Mouse (Mus musculus) hindbrain, embryonic 11.5 days (tissue): Measurements from ENCODE around the gene Nucks1. TPM values are rescaled to one million over a fixed set of nuclear protein-coding genes. Genes with fewer than 3 reads are reported as not detected.
A peak's percentile ranks its signal among the peaks of the same experiment; 100 is the strongest.

ENCODE experiments used
- ATAC-seq: fragments of 200-750 bp; cut with Nextera tagmentation; 2 replicates; pipeline ENCODE4 v1.8.0; 2017; ENCODE audit warnings: mild to moderate bottlenecking, moderate TSS enrichment, moderate library complexity; ENCODE audit not compliant: low FRiP score
- DNase-seq: peaks from one replicate; pipeline ENCODE4 v3.0.0-alpha.2; 2015; ENCODE audit warnings: low spot score
- H3K27ac ChIP-seq: fragments of 300-500 bp; sonication (generic); 2 replicates; pipeline ENCODE4 v1.5.1; 2014; ENCODE audit warnings: mild to moderate bottlenecking, low read depth, low read length
- H3K27me3 ChIP-seq: fragments of 300-500 bp; sonication (generic); 2 replicates; pipeline ENCODE4 v1.6.1; 2014; ENCODE audit warnings: mild to moderate bottlenecking, low read length, moderate library complexity, mixed read lengths; ENCODE audit not compliant: control insufficient read depth, insufficient read depth
- H3K36me3 ChIP-seq: fragments of 300-500 bp; sonication (generic); 2 replicates; pipeline ENCODE4 v1.6.1; 2014; ENCODE audit warnings: mild to moderate bottlenecking, low read length, moderate library complexity, mixed read lengths; ENCODE audit not compliant: control insufficient read depth, insufficient read depth
- H3K4me1 ChIP-seq: fragments of 300-500 bp; sonication (generic); replicated peaks from 2 replicates; pipeline ENCODE4 v1.6.1; 2014; ENCODE audit warnings: low read length, mixed read lengths; ENCODE audit not compliant: control insufficient read depth, insufficient read depth
- H3K4me2 ChIP-seq: fragments of 300-500 bp; sonication (generic); replicated peaks from 2 replicates; pipeline ENCODE4 v1.6.1; 2014; ENCODE audit warnings: mild to moderate bottlenecking, low read depth, low read length
- H3K4me3 ChIP-seq: fragments of 300-500 bp; sonication (generic); 2 replicates; pipeline ENCODE4 v1.5.1; 2014; ENCODE audit warnings: low read depth, low read length
- H3K9ac ChIP-seq: fragments of 300-500 bp; sonication (generic); 2 replicates; pipeline ENCODE4 v1.6.1; 2014; ENCODE audit warnings: low read depth, low read length
- H3K9me3 ChIP-seq: fragments of 300-500 bp; sonication (generic); 2 replicates; pipeline ENCODE4 v1.6.1; 2016; ENCODE audit warnings: low read length; ENCODE audit not compliant: control insufficient read depth
- WGBS: fragments of 180-500 bp; shearing (Covaris S2); extraction: QIAGEN DNeasy Blood & Tissue Kit; methylation state at CpG from one replicate; pipeline ENCODE4 v1.1.7; 2014; 5-methylcytosine and 5-hydroxymethylcytosine counted together
- polyA plus RNA-seq: library from polyadenylated mRNA; unstranded; fragments of >200 nt; fragmentation: Nextera tagmentation; extraction: Ambion mirVana; gene quantifications from 2 replicates; pipeline ENCODE4 v1.2.1, GENCODE M21; 2014

The Nucks1 gene
- polyA plus RNA-seq, 1 experiment from 2014 or later: 66.1 TPM

- DNase-seq (no peak), ATAC-seq (no peak)
- Histone ChIP-seq H3K9me3 (no peaks in the 10 kb centered on the region), H3K4me3 (no peak overlapping the region), H3K4me1 (peaks cover 31% of the 10 kb centered on the region), H3K36me3 (no peaks in the 10 kb centered on the region), H3K4me2 (no peak overlapping the region), H3K9ac (no peak overlapping the region), H3K27me3 (no peaks in the 10 kb centered on the region; the same call in 1 of the 2 replicates), H3K27ac (no peak overlapping the region)
- WGBS: 72% methylated on average over 6 of the region's 6 CpGs
These were observed 63.7 kb downstream of the Nucks1 start for GRCm38 (mm10) chr1:131973991-131974390.

- no peak overlapping the region for H3K4me2 ChIP-seq
- peaks cover 13% of the 10 kb centered on the region for H3K4me1 ChIP-seq
These were observed 66.6 kb downstream of the Nucks1 start for GRCm38 (mm10) chr1:131976886-131977285.

GRCm38 (mm10) chr1:131980471-131980870, 70.1 kb downstream of the Nucks1 start:
- no peaks in the 10 kb centered on the region for H3K4me1 ChIP-seq
- H3K27ac ChIP-seq: no peak overlapping the region
- WGBS: 29% methylated on average over 2 of the region's 2 CpGs
- no peak overlapping the region for H3K9ac ChIP-seq
- H3K36me3 ChIP-seq: no peaks in the 10 kb centered on the region
- H3K4me3 ChIP-seq: no peak overlapping the region
- ATAC-seq (no peak), DNase-seq (no peak)
- no peak overlapping the region for H3K4me2 ChIP-seq
- H3K27me3 ChIP-seq: no peaks in the 10 kb centered on the region
- no peaks in the 10 kb centered on the region for H3K9me3 ChIP-seq

More at GRCm38 (mm10) chr1:131976886-131977285, 66.6 kb downstream of the Nucks1 start:
- no peak overlapping the region for H3K9ac ChIP-seq
- DNase-seq: no peak
- H3K4me3 ChIP-seq: no peak overlapping the region
- no peak for ATAC-seq
- no peak overlapping the region for H3K27ac ChIP-seq
- 84% methylated on average over 5 of the region's 5 CpGs for WGBS
- no peaks in the 10 kb centered on the region for H3K36me3 ChIP-seq
- no peaks in the 10 kb centered on the region for H3K9me3 ChIP-seq
- no peaks in the 10 kb centered on the region; the same call in 1 of the 2 replicates for H3K27me3 ChIP-seq

- ATAC-seq (peak; percentile 72), DNase-seq (peak; percentile 89)
- H3K27me3 ChIP-seq: no peaks in the 10 kb centered on the region
- no peak overlapping the region for H3K4me3 ChIP-seq
- no peaks in the 10 kb centered on the region for H3K36me3 ChIP-seq
- no peaks in the 10 kb centered on the region for H3K4me1 ChIP-seq
- H3K4me2 ChIP-seq: no peak overlapping the region
- WGBS: 45% methylated on average over 12 of the region's 12 CpGs
- H3K9ac ChIP-seq: no peak overlapping the region
- H3K27ac ChIP-seq: no peak overlapping the region
- H3K9me3 ChIP-seq: no peaks in the 10 kb centered on the region
These were observed 71.2 kb downstream of the Nucks1 start for GRCm38 (mm10) chr1:131981378-131982013.

GRCm38 (mm10) chr1:131982907-131983306, 72.6 kb downstream of the Nucks1 start:
- no peak overlapping the region for H3K4me3 ChIP-seq
- no peaks in the 10 kb centered on the region for H3K36me3 ChIP-seq
- DNase-seq (peak; percentile 85), ATAC-seq (peak; percentile 31; the same call in 1 of the 2 replicates)
- no peaks in the 10 kb centered on the region for H3K4me1 ChIP-seq
- H3K27me3 ChIP-seq: no peaks in the 10 kb centered on the region
- H3K9me3 ChIP-seq: no peaks in the 10 kb centered on the region
- WGBS: 22% methylated on average over 5 of the region's 5 CpGs
- H3K9ac ChIP-seq: no peak overlapping the region
- H3K4me2 ChIP-seq: no peak overlapping the region
- H3K27ac ChIP-seq: no peak overlapping the region

GRCm38 (mm10) chr1:131983806-131984205, 73.5 kb downstream of the Nucks1 start:
- Histone ChIP-seq H3K9ac (no peak overlapping the region), H3K27me3 (no peaks in the 10 kb centered on the region), H3K4me1 (no peaks in the 10 kb centered on the region), H3K4me3 (no peak overlapping the region), H3K4me2 (no peak overlapping the region), H3K27ac (no peak overlapping the region), H3K9me3 (no peaks in the 10 kb centered on the region), H3K36me3 (no peaks in the 10 kb centered on the region)
- DNase-seq: no peak
- no peak for ATAC-seq
- WGBS: 91% methylated on average over 2 of the region's 2 CpGs

Other genes with a start within 250 kb of the Nucks1 start
- gene Rab7b, start 221.8 kb upstream of the Nucks1 start, polyA plus RNA-seq: 0.91 and 1.6 TPM in 2 replicates
- gene Slc26a9, start 166.5 kb upstream of the Nucks1 start, polyA plus RNA-seq: 0.15 and 0.38 TPM in 2 replicates
- gene Pm20d1, start 113.2 kb upstream of the Nucks1 start, polyA plus RNA-seq: 0.43 and 1.5 TPM in 2 replicates
- 8.0 and 8.2 TPM in 2 replicates for gene Slc41a1, start 83.0 kb upstream of the Nucks1 start, polyA plus RNA-seq
- 13.2 and 14.5 TPM in 2 replicates for gene Rab29, start 43.3 kb upstream of the Nucks1 start, polyA plus RNA-seq
- gene Slc45a3, start 52.4 kb downstream of the Nucks1 start, polyA plus RNA-seq: 7.5 and 8.4 TPM in 2 replicates
- 21.1 and 22.6 TPM in 2 replicates for gene Elk4, start 97.1 kb downstream of the Nucks1 start, polyA plus RNA-seq
- 9.2 and 11.0 TPM in 2 replicates for gene Mfsd4a, start 157.5 kb downstream of the Nucks1 start, polyA plus RNA-seq
- gene Cdk18, start 229.2 kb downstream of the Nucks1 start, polyA plus RNA-seq: 0.82 and 1.1 TPM in 2 replicates